Mouse (Mus musculus) layer of hippocampus, postnatal 25 days (tissue): ENCODE data around the gene Trim39. TPM values are rescaled to one million over a fixed set of nuclear protein-coding genes. Genes with fewer than 3 reads are reported as not detected.
A peak's percentile ranks its signal among the peaks of the same experiment; 100 is the strongest.
"Not testable (repeated sequence)": the region's sequence is repeated elsewhere in the genome, so short reads cannot be mapped to it uniquely, and the experiment has no call there.

ENCODE experiments used
- DNase-seq, 2 experiments: peaks; one replicate each; pipeline ENCODE4 v3.0.0; 2022; ENCODE audit warnings: mixed read lengths in 2 of 2, low spot score in 1 of 2; ENCODE audit errors: extremely low spot score in 1 of 2
- total RNA-seq, 2 experiments: library from RNA; stranded (reverse); gene quantifications; 2 replicates each; pipeline ENCODE4 v1.2.3; 2021

Gene Trim39
- total RNA-seq, 2 experiments from 2014 or later: 17.6 to 22.0 TPM

- no peak for DNase-seq
These were observed 19.7 kb downstream of the Trim39 start for GRCm38 (mm10) chr17:36252250-36252876.

GRCm38 (mm10) chr17:36248886-36249285, 23.2 kb downstream of the Trim39 start:
- no peak for DNase-seq

GRCm38 (mm10) chr17:36245741-36246140, 26.3 kb downstream of the Trim39 start:
- DNase-seq: no peak

- no peak for DNase-seq
These were observed 28.0 kb downstream of the Trim39 start for GRCm38 (mm10) chr17:36244031-36244430.

- no peak for DNase-seq
These were observed 31.3 kb downstream of the Trim39 start for GRCm38 (mm10) chr17:36240637-36241213.

- DNase-seq: no peak
These were observed 34.6 kb downstream of the Trim39 start for GRCm38 (mm10) chr17:36237321-36237921.

- DNase-seq: not testable (repeated sequence)
These were observed 36.7 kb downstream of the Trim39 start for GRCm38 (mm10) chr17:36235300-36235699.

GRCm38 (mm10) chr17:36233572-36233971, 38.5 kb downstream of the Trim39 start:
- no peak for DNase-seq

- DNase-seq: peak; percentile 43 to 56
These were observed 40.7 kb downstream of the Trim39 start for GRCm38 (mm10) chr17:36231318-36231717.

- no peak for DNase-seq
These were observed 43.0 kb downstream of the Trim39 start for GRCm38 (mm10) chr17:36229046-36229445.

GRCm38 (mm10) chr17:36226921-36227320, 45.1 kb downstream of the Trim39 start:
- no peak for DNase-seq

- no peak for DNase-seq
These were observed 46.7 kb downstream of the Trim39 start for GRCm38 (mm10) chr17:36225231-36225824.

GRCm38 (mm10) chr17:36224451-36224850, 47.6 kb downstream of the Trim39 start:
- DNase-seq: no peak

GRCm38 (mm10) chr17:36218594-36219155, 53.4 kb downstream of the Trim39 start:
- no peak for DNase-seq

- DNase-seq: no peak
These were observed 56.5 kb downstream of the Trim39 start for GRCm38 (mm10) chr17:36215586-36215985.

Other genes starting within 250 kb of the Trim39 start
- 1 to 10 TPM; 3.9 to 4.8 TPM for gene H2-T23, start 239.4 kb downstream of the Trim39 start, total RNA-seq
- gene H2-T22, start 229.5 kb downstream of the Trim39 start, total RNA-seq: 1 to 10 TPM; 6.9 to 8.8 TPM
- not detected for gene Gm6034, start 229.3 kb downstream of the Trim39 start, total RNA-seq
- 1 to 10 TPM; 1.1 to 1.2 TPM for gene Gm11127, start 213.9 kb downstream of the Trim39 start, total RNA-seq
- not detected for gene Gm19684, start 150.6 kb downstream of the Trim39 start, total RNA-seq
- not detected for gene Gm7030, start 142.8 kb downstream of the Trim39 start, total RNA-seq
- not detected for gene Gm8909, start 103.7 kb downstream of the Trim39 start, total RNA-seq
- not detected for gene H2-T3, start 82.0 kb downstream of the Trim39 start, total RNA-seq
- gene Rpp21, start 14.2 kb downstream of the Trim39 start, total RNA-seq: 10 to 100 TPM; 41.6 to 50.0 TPM
- gene H2-M10.2, start 14.2 kb upstream of the Trim39 start, total RNA-seq: not detected
- gene H2-M10.1, start 53.9 kb upstream of the Trim39 start, total RNA-seq: not detected
- not detected for gene H2-M10.3, start 96.2 kb upstream of the Trim39 start, total RNA-seq
- not detected for gene H2-M10.4, start 190.1 kb upstream of the Trim39 start, total RNA-seq